Mouse (Mus musculus): ENCODE results near the gene Cd86.

- TF ChIP-seq GATA1 (IDR thresholded peaks at IDR 0.05; ENCODE audit: borderline replicate concordance, low read length) (no peak), CTCF (IDR thresholded peaks at IDR 0.05; ENCODE audit: low read depth, low read length) (no peak)
Observed at GRCm38 (mm10) chr16:36640993-36641392, 24.9 kb downstream of the Cd86 start.
